Mouse (Mus musculus): ENCODE measurements around the gene Sowaha. TPM values are rescaled to one million over a fixed set of nuclear protein-coding genes. Genes with fewer than 3 reads are reported as not detected.
"Not testable (repeated sequence)": the region's sequence is repeated elsewhere in the genome, so short reads cannot be mapped to it uniquely, and the experiment has no call there.

Gene Sowaha
- polyA plus RNA-seq, 1 experiment from 2014 or later = 0.34 TPM

DNA sequence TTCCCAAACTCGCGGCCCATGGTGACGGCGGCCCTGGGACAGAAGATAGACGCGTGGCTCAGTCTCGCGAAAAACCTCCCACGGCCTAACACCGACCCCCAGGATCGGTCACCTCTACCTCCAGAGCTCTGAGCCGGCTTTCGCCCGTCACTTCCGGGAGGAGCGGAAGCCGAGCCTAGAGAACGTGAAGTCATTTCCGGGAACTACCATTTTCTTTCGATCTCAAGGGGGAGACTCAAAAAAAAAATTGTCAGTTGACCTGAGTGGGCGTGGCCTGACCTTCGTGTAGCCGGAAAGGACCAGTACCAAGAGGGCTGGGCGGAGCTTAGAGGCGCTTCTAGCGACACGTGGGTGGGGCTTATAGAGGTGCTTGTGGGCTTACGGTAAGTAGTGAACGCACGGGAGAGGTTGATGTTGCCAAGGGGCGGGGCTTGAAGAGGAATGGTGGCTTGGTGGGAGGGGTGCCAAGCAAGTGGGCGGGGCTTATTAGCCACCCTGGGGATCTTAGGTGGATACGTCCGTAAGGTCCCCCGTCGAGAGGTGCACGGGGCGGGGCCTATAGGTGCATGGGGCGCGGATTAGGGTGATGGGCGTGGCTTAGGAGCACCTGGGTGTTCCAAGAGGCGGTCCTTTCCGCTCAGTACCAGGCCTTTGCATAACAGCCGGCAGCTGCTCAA lies 49.3 kb downstream of the Sowaha start, which contains the start of the genes Uqcrq and Gdf9:
Gene Uqcrq (minus strand): TSS at position 162 of the 677 bp plus-strand sequence.
Gene Gdf9 (plus strand): TSS at position 354 of the 677 bp plus-strand sequence.
- Histone ChIP-seq H3K4me1 (replicated peaks) (peaks cover 18% of the 10 kb centered on the region), H3K27me3 (no peaks in the 10 kb centered on the region), H3K9me3 (replicated peaks) (no peaks in the 10 kb centered on the region), H3K9ac (peak within 1 kb of the TSS; percentile 76), H3K4me2 (peak within 1 kb of the TSS; percentile 71), H3K36me3 (peaks cover 15% of the 10 kb centered on the region), H3K4me3 (peak within 1 kb of the TSS; percentile 73), H3K27ac (peak within 1 kb of the TSS; percentile 83)
- WGBS = under 1% methylated on average over 44 of the region's 44 CpGs
- ATAC-seq (replicated peaks; ENCODE audit: insufficient number of reproducible peaks, insufficient read depth, low FRiP score, low read depth) = peak; percentile 95

DNA sequence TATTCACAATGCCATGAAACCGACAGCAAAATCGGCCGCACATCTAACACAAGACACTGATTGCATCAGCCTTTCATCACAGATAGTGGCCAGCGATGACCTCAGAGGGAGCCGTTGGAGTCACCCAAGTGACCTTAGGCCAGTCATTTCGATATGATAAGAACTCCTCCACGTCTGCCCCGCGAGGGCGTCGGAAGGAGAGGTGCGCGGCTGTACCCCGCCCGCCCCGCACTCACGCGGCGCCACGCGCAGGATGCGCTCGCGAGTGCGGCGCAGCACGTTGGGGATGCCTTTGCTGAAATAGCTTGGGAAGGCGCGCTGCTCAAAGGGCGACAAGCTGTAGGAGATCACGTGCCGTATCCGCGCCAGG lies 49.8 kb downstream of the Sowaha start:
- ATAC-seq (replicated peaks; ENCODE audit: insufficient number of reproducible peaks, insufficient read depth, low FRiP score, low read depth) = peak; percentile 25; the same call in 1 of the 2 replicates
- Histone ChIP-seq H3K36me3 (peaks cover 15% of the 10 kb centered on the region), H3K27ac (peak overlapping the region; percentile 83), H3K4me2 (peak overlapping the region; percentile 70), H3K4me3 (peak overlapping the region; percentile 73), H3K9me3 (replicated peaks) (no peaks in the 10 kb centered on the region), H3K27me3 (no peaks in the 10 kb centered on the region), H3K4me1 (replicated peaks) (peaks cover 22% of the 10 kb centered on the region), H3K9ac (peak overlapping the region; percentile 76)
- under 1% methylated on average over 34 of the region's 34 CpGs for WGBS

GRCm38 (mm10) chr11:53429182-53429581 lies 50.9 kb downstream of the Sowaha start:
- no peak for ATAC-seq (replicated peaks; ENCODE audit: insufficient number of reproducible peaks, insufficient read depth, low FRiP score, low read depth)
- H3K9ac ChIP-seq = 0 out of 2 replicates have a peak overlapping the region, but pooled peaks have one; percentile 24
- peaks cover 27% of the 10 kb centered on the region for H3K4me1 ChIP-seq (replicated peaks)
- H3K4me3 ChIP-seq = peak overlapping the region; percentile 73
- H3K27ac ChIP-seq = no peak overlapping the region
- H3K27me3 ChIP-seq = no peaks in the 10 kb centered on the region
- peaks cover 15% of the 10 kb centered on the region for H3K36me3 ChIP-seq
- H3K9me3 ChIP-seq (replicated peaks) = no peaks in the 10 kb centered on the region
- peak overlapping the region; percentile 70 for H3K4me2 ChIP-seq

- peaks cover 27% of the 10 kb centered on the region for H3K4me1 ChIP-seq (replicated peaks)
- no peak for ATAC-seq (replicated peaks; ENCODE audit: insufficient number of reproducible peaks, insufficient read depth, low FRiP score, low read depth)
- WGBS = 92% methylated on average over 5 of the region's 5 CpGs
Measured at GRCm38 (mm10) chr11:53428716-53429057, 51.4 kb downstream of the Sowaha start.

GRCm38 (mm10) chr11:53427993-53428715 lies 51.9 kb downstream of the Sowaha start:
- H3K4me1 ChIP-seq (replicated peaks) = peaks cover 27% of the 10 kb centered on the region
- H3K9ac ChIP-seq = no peak overlapping the region
- H3K4me2 ChIP-seq = no peak overlapping the region
- no peak overlapping the region for H3K4me3 ChIP-seq
- H3K36me3 ChIP-seq = peaks cover 15% of the 10 kb centered on the region
- WGBS = 94% methylated on average over 3 of the region's 3 CpGs
- no peaks in the 10 kb centered on the region for H3K9me3 ChIP-seq (replicated peaks)
- H3K27me3 ChIP-seq = no peaks in the 10 kb centered on the region
- no peak overlapping the region for H3K27ac ChIP-seq
- no peak for ATAC-seq (replicated peaks; ENCODE audit: insufficient number of reproducible peaks, insufficient read depth, low FRiP score, low read depth)

More at GRCm38 (mm10) chr11:53428716-53429057, 51.4 kb downstream of the Sowaha start:
- no peak overlapping the region for H3K9ac ChIP-seq
- no peak overlapping the region for H3K27ac ChIP-seq
- H3K4me2 ChIP-seq = no peak overlapping the region
- no peaks in the 10 kb centered on the region for H3K9me3 ChIP-seq (replicated peaks)
- peaks cover 15% of the 10 kb centered on the region for H3K36me3 ChIP-seq
- H3K4me3 ChIP-seq = no peak overlapping the region
- no peaks in the 10 kb centered on the region for H3K27me3 ChIP-seq

- H3K9ac ChIP-seq; ATAC-seq (replicated peaks; ENCODE audit: insufficient number of reproducible peaks, insufficient read depth, low FRiP score, low read depth); H3K4me3 ChIP-seq; H3K27me3 ChIP-seq; H3K27ac ChIP-seq; H3K9me3 ChIP-seq (replicated peaks); H3K4me2 ChIP-seq: not testable (repeated sequence)
- H3K36me3 ChIP-seq = peaks cover 15% of the 10 kb centered on the region
- 55% methylated on average over 3 of the region's 3 CpGs for WGBS
- peaks cover 27% of the 10 kb centered on the region for H3K4me1 ChIP-seq (replicated peaks)
Measured at GRCm38 (mm10) chr11:53426914-53427313, 53.2 kb downstream of the Sowaha start.

Other genes starting within 250 kb of the Sowaha start
- 58.0 and 61.5 TPM in 2 replicates for gene Hspa4, start 179.8 kb downstream of the Sowaha start, polyA plus RNA-seq (2015; fragmentation: Nextera tagmentation; extraction: Ambion mirVana)
- 12.2 and 14.3 TPM in 2 replicates for gene Zcchc10, start 155.6 kb downstream of the Sowaha start, polyA plus RNA-seq (2015; fragmentation: Nextera tagmentation; extraction: Ambion mirVana)
- gene Aff4, start 129.4 kb downstream of the Sowaha start, polyA plus RNA-seq (2015; fragmentation: Nextera tagmentation; extraction: Ambion mirVana) = 30.5 and 37.7 TPM in 2 replicates
- 0.34 TPM in 1 of 2 replicates, not detected in the other for gene Leap2, start 57.1 kb downstream of the Sowaha start, polyA plus RNA-seq (2015; fragmentation: Nextera tagmentation; extraction: Ambion mirVana)
- 1,038 and 1,358 TPM in 2 replicates for gene Uqcrq, start 49.4 kb downstream of the Sowaha start, polyA plus RNA-seq (2015; fragmentation: Nextera tagmentation; extraction: Ambion mirVana)
- gene Gdf9, start 49.3 kb downstream of the Sowaha start, polyA plus RNA-seq (2015; fragmentation: Nextera tagmentation; extraction: Ambion mirVana) = 1.4 TPM in 2 replicates
- 0.16 TPM in 1 of 2 replicates, not detected in the other for gene Gm10447, start 23.2 kb downstream of the Sowaha start, polyA plus RNA-seq (2015; fragmentation: Nextera tagmentation; extraction: Ambion mirVana)
- gene Shroom1, start 23.1 kb downstream of the Sowaha start, polyA plus RNA-seq (2015; fragmentation: Nextera tagmentation; extraction: Ambion mirVana) = 2.5 and 2.6 TPM in 2 replicates
- gene Gm9837, start 9.8 kb downstream of the Sowaha start, polyA plus RNA-seq (2015; fragmentation: Nextera tagmentation; extraction: Ambion mirVana) = not detected in 2 replicates
- gene Gm9945, start 108 bp downstream of the Sowaha start, polyA plus RNA-seq (2015; fragmentation: Nextera tagmentation; extraction: Ambion mirVana) = not detected in 2 replicates
- 18.8 and 23.3 TPM in 2 replicates for gene Sept8, start 39.0 kb upstream of the Sowaha start, polyA plus RNA-seq (2015; fragmentation: Nextera tagmentation; extraction: Ambion mirVana)
- 43.5 and 43.6 TPM in 2 replicates for gene Kif3a, start 87.1 kb upstream of the Sowaha start, polyA plus RNA-seq (2015; fragmentation: Nextera tagmentation; extraction: Ambion mirVana)
- 0.33 and 0.82 TPM in 2 replicates for gene Il4, start 138.4 kb upstream of the Sowaha start, polyA plus RNA-seq (2015; fragmentation: Nextera tagmentation; extraction: Ambion mirVana)
- not detected in 2 replicates for gene Il13, start 154.4 kb upstream of the Sowaha start, polyA plus RNA-seq (2015; fragmentation: Nextera tagmentation; extraction: Ambion mirVana)
- 17.3 and 19.5 TPM in 2 replicates for gene Rad50, start 227.0 kb upstream of the Sowaha start, polyA plus RNA-seq (2015; fragmentation: Nextera tagmentation; extraction: Ambion mirVana)
- gene Il5, start 240.5 kb upstream of the Sowaha start, polyA plus RNA-seq (2015; fragmentation: Nextera tagmentation; extraction: Ambion mirVana) = not detected in 2 replicates

Data from heart, embryonic 15.5 days (tissue).